Mouse (Mus musculus): ENCODE data around the gene Rhebl1.
"Not testable (repeated sequence)": the region's sequence is repeated elsewhere in the genome, so short reads cannot be mapped to it uniquely, and the experiment has no call there.

The Rhebl1 gene

DNA sequence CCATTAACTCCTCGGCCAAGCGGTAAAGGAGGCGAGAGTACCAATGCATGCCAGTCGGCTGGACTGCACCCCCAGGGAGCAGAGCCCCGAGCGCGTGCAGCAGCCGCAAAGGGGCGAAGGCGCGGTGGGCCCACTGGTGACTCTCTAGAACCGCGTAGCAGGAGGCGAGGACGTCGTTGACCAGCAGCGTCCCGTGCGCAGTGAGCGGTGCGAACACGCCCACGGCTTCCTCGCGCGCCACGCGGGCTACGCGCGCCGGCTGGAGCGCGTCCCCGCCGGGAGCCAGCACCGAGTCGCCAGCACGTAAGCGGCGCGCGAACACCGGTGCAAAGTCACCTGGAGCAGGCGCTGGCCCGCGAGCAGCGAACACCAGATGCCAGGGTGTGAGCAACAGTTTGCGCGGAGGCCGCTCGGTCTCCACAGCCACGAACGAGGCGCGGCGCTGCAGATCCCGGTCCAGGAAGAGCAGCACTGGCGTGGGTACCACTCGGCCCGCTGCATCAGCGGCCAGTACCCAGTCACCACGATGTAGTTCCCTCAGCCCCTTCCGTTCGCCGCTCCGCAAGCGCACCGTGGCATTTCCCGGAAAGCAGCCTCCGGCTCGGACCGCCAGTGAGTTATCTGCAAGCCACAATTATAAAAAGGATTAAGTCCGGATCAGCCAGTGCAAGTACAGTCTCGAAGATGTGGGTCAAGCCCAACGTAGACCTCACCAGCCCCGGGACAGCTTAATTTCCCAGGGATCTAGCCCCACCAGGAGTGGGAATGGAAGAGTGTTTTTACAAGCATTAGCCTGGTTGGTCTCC, at the start of gene Rhebl1:
Gene Rhebl1 (minus strand): TSS at position 601 of the 806 bp plus-strand sequence.
- no peak for DNase-seq (ENCODE audit: low spot score in 2 of 2)

GRCm38 (mm10) chr15:98943133-98943532, 48.8 kb upstream of the Rhebl1 start:
- no peak for DNase-seq (ENCODE audit: low spot score in 2 of 2)

DNA sequence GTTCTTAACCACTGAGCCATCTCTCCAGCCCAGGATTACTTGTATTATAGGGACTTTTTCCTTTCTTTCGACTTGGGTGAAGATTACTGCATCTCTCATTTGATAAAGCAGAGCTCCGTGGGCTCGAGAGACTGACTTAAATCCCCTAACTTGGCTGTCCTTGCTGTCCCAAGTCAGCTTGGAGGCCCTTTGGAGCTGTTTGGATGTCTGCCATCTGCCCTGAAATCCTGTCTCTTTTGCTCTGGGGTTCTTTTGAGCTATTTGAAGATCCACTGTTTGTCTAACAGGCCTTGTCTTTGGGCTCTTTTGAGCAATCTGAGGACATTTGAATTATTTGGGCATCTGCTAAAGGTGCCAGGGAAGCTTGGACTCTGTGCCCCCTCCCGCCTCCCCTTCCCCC, 47.7 kb upstream of the Rhebl1 start:
- no peak for DNase-seq (ENCODE audit: low spot score in 2 of 2)

DNA sequence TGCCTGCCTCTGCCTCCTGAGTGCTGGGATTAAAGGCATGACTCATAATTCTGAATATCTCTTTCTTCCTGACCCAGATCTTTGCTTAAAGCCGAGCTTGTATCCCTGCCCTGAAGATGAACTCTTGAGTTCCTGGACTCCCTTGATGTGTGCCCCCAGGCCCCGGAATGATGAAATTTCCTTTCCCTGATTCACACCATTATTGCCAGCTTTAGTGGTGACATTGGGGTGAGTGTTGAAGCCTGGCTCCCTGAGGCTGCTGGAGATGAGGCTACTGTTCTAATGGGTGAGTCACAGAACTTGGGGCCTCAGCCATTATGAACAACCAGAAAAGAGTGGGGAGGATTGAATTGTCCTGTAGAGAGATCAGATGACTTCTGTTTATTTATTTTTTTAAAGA, 47.2 kb upstream of the Rhebl1 start:
- DNase-seq (ENCODE audit: low spot score in 2 of 2) = no peak

DNA sequence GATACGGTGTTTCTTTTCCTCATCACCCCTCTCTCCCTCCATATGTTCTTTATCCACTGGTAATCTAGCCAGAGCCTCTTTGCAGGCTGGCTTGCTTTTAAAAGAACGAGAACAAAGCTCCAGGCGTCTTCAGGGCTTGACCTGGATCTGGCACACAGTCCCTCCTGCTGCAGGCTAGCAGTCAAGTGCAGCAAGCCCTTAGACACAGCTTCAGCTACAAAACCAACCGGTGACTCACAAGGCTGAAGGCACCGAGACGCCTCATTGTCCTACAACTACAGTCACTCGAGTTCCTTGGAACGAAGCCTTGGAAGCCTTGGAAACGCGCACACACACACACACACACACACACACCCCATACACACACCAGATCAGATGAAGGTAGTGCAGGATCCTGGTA, 46.5 kb upstream of the Rhebl1 start:
- DNase-seq (ENCODE audit: low spot score in 2 of 2) = no peak

DNA sequence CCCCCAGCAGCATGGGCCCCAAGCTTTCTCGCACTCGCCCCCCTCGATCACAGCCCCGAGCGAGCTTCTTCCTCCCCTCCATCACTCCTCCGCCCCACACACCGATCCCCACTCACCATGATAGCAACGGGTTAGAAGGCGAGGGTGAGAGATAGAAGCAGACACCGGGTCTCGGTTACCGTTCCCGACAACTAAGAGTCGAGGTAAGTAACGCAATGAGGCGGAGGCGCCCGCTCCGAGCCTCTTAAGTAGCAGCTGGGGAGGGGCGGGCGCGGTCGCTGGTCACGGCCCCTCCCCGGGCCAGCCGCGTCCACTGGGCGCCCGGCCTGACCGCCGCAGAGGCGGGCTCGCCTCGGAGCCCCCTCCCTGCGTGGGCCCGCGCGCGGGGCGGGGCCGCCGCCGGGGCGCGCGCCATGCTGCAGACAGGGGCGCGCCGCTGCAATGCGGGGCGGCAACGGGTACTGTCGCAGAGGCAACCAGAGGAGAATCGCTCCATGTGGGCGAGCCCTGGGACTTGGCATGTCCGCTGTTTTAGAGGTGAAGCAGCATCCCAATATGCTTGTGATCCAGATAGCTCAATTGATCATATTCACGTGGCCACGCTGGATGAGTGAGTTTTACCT, 40.0 kb upstream of the Rhebl1 start, which contains the start of gene Tuba1b:
Gene Tuba1b (minus strand): TSS at position 349 of the 623 bp plus-strand sequence.
- peak; percentile 78 to 82 for DNase-seq (ENCODE audit: low spot score in 2 of 2)

- peak; percentile 89 to 95 for DNase-seq (ENCODE audit: low spot score in 2 of 2)
These were observed 39.5 kb upstream of the Rhebl1 start for GRCm38 (mm10) chr15:98933833-98934216.

GRCm38 (mm10) chr15:98933004-98933671, 38.8 kb upstream of the Rhebl1 start:
- DNase-seq (ENCODE audit: low spot score in 2 of 2) = not testable (repeated sequence)

DNA sequence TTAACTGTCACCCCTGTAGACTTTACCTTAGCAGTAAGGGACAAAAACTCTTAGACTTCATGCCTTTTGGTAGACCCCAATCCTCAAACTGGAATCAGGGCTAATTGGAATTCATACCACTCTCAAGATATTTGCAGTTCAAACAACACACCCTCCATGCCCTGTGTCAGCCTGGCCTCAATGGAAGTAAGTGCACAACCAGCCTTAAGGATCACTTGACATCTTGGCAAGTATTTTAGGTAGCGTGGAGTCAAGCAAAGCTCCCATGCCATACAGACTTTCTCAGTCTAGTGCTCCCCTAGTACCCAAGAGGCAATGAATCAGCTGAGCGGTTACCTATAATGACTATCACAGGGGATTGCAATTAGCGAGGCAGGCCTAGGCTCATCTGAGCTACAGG, 36.7 kb upstream of the Rhebl1 start:
- no peak for DNase-seq (ENCODE audit: low spot score in 2 of 2)

DNA sequence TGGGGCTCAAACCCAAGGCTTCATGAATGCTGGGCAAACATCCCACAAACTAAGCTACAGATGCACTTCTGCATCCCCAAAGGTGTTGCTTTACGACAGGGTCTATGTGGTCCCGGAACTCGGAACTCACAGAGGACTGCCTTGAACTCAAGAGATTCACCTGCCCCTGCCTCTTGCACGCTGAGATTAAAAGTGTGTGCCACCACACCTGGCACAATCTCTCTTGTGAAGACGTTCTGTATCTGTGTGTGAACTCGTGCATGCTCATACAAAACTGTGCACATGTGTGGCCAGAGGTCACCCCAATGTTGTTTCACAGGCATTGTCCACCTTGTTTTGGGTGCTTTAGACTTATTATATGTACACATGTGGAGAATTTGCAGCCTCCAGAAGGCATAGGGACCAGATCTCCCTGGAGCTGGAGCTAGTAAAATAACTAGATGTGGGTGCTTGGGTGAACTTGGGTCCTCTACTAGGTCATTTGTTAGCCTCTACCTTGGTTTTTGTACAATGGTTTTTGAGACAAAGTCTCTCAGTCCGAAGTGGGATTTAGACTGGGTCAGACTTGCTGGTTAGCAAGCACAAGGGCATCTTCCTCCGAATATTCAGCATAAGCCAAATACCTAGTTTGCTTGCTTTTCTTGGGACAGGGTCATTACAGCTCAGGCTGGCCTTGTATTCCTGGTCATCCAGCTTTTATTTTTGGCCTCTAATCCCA, 35.8 kb upstream of the Rhebl1 start:
- DNase-seq (ENCODE audit: low spot score in 2 of 2) = no peak

GRCm38 (mm10) chr15:98928598-98929240, 34.4 kb upstream of the Rhebl1 start:
- peak; percentile 38 to 40 for DNase-seq (ENCODE audit: low spot score in 2 of 2)

DNA sequence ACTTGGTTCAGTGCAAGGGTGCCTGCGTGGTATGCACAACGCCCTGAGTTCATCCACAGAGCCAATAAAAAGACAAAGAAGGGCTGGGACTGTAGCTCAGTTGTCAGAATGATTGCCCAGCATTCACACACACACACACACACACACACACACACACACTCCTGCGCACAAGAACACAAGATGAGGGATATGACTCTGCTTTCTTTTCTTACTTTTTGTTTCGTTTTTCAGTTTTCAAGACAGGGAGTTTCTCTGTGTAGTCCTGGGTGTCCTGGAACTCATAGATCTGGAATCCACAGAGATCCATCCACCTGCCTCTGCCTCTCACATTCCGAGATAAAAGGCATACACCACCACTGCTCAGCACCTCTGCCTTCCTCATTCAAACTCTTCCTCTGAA, 33.2 kb upstream of the Rhebl1 start:
- DNase-seq (ENCODE audit: low spot score in 2 of 2) = no peak

GRCm38 (mm10) chr15:98924682-98925081, 30.3 kb upstream of the Rhebl1 start:
- no peak for DNase-seq (ENCODE audit: low spot score in 2 of 2)

- no peak for DNase-seq (ENCODE audit: low spot score in 2 of 2)
These were observed 28.7 kb upstream of the Rhebl1 start for GRCm38 (mm10) chr15:98923031-98923537.

GRCm38 (mm10) chr15:98922581-98922980, 28.2 kb upstream of the Rhebl1 start:
- DNase-seq (ENCODE audit: low spot score in 2 of 2) = no peak

DNA sequence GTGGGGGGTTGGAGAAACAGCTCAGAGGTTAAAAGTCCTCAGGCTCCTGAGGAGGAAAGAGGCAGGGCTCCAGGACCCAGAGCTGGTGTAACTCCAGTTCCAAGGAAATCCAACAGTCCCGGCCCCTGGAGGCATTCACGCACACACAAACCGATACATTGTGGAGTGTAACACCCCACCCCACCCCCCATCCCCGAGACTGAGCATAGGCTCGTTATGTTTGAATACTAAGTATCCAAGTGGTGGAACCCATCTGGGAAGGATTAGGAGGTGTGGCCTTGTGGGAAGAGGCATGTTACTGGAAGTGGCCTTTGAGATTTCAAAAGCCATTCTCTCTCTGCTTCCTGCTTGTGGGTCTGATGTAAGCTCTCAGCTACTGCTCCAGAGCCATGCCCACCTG, 27.2 kb upstream of the Rhebl1 start:
- no peak for DNase-seq (ENCODE audit: low spot score in 2 of 2)

- not testable (repeated sequence) for DNase-seq (ENCODE audit: low spot score in 2 of 2)
These were observed 24.2 kb upstream of the Rhebl1 start for GRCm38 (mm10) chr15:98918499-98918895.

DNA sequence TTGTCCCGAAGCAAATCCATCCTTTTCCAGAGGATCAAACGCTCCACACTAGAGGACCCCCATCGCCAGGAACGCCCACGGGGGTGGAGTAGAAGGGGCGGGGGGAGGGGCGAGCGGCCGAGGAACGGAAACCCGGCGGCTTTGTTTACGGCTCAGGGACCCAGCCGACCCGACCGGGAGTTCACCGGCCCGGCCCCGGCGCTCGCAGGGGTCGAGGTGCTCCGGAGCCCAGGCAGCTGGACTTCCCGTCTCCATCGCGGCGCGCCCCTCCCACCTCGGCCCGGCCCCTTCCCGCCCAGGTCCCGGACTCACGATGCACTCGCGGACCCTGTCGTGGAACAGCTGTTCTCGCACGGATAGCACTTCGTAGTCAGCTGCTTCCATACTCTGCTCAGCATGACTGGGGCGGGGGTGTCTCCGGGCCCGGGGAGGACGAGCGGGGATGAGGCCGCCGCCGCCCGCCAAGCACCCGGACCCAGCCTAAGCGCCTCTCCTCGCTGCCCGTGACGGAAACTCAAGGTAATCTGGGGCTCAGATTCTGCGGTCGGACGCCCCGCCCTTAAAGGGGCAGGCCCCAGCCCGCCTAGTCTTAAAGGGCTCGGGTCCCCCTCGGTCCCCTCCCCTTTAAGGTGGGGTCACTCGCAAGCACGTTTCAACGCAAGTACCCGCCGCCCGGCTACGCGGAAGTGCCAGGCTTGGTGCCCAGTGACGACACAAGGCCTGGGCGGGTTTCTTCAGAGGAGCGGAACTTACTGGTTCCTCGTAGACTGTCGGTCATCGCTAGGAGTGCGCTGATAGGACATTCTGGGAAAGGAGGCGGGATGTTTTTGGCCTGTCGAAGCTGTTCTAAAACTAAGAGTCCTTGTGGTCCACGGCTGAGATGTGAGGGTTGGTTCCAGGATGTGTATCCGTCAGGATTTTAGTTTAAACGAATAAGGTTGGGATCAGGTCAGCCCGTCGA, 23.5 kb upstream of the Rhebl1 start, which contains the start of gene Lmbr1l:
Gene Lmbr1l (minus strand): TSS at position 694 of the 961 bp plus-strand sequence.
- peak; percentile 96 to 98 for DNase-seq (ENCODE audit: low spot score in 2 of 2)

GRCm38 (mm10) chr15:98917091-98917490, 22.8 kb upstream of the Rhebl1 start:
- no peak for DNase-seq (ENCODE audit: low spot score in 2 of 2)

DNA sequence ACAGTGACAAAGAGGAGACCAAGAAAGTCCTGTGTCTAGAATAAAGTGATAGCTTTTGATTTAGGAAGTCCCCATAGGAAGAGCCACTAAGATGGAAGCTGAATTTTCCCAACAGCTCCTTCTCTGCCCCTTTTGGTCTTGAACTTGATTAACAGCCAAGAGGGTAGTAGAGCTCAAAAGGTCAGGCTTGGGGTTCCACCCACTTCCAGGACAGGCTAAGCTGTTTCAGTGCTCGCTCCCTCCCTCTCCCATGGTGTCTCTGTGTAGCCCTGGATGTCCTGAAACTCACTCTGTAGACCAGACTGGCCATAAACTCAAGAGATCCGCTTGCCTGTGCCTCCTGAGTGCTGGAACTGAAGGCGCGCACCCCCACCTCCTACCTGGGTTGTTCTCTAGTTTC, 21.7 kb upstream of the Rhebl1 start:
- DNase-seq (ENCODE audit: low spot score in 2 of 2) = no peak
